Mouse (Mus musculus): ENCODE measurements around the gene Ghr. TPM values are rescaled to one million over a fixed set of nuclear protein-coding genes. Genes with fewer than 3 reads are reported as not detected.

Ghr gene
- polyA plus RNA-seq, 1 experiment from 2014 or later, result 9.1 TPM

DNA sequence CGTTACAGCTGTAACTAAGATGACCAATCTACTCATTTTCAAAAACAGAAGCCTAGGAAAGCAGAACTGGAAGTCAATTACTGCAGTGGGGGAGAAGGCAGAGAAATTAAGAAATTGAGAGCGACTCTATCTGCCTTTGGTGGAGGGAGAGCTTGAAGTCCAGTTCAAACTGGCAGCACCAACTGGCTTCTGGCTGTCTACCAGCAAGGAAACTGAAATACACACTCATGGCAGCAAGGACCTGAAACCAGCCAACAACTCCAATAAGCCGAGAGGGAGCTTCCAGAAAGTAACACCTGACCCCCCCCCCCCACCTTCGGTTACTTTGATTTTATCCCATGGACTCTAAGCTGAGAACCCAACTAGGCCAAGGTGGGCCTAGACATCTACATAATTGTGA, 114.1 kb downstream of the Ghr start:
- no peaks in the 10 kb centered on the region for H3K9me3 ChIP-seq
- no peaks in the 10 kb centered on the region for H3K27me3 ChIP-seq
- no peaks in the 10 kb centered on the region for H3K4me1 ChIP-seq (replicated peaks)
- no peak overlapping the region for H3K27ac ChIP-seq (replicated peaks)
- H3K9ac ChIP-seq, result no peak overlapping the region
- no peak overlapping the region for H3K4me3 ChIP-seq
- ATAC-seq (ENCODE audit: low FRiP score, low read depth), result no peak
- no peaks in the 10 kb centered on the region for H3K36me3 ChIP-seq
- 88% methylated on average over 4 of the region's 4 CpGs for WGBS
- no peak overlapping the region for H3K4me2 ChIP-seq

DNA sequence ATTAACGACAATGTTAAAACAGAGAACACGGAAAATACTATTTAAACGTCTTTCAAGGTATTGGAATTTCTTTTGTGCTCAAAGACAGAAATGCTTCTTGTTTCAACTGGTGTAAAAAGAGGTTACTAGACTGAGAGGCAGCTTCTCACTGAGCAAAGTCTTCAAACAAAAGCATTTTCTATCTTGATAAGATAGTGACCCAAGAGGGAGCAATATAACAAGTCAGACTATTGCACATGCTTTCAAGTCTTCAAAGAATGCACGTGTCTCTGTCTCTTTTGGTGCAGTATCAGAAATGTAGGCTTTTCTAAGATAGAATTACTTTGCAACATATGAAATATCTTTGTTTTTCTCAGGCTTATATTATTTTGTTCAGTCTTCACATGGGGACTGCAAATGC, 116.7 kb downstream of the Ghr start:
- H3K36me3 ChIP-seq, result no peaks in the 10 kb centered on the region
- H3K4me1 ChIP-seq (replicated peaks), result no peaks in the 10 kb centered on the region
- H3K4me2 ChIP-seq, result no peak overlapping the region
- ATAC-seq (ENCODE audit: low FRiP score, low read depth), result no peak
- H3K4me3 ChIP-seq, result no peak overlapping the region
- no peak overlapping the region for H3K27ac ChIP-seq (replicated peaks)
- H3K27me3 ChIP-seq, result no peaks in the 10 kb centered on the region
- WGBS, result 83% methylated on average over 4 of the region's 4 CpGs
- H3K9ac ChIP-seq, result no peak overlapping the region
- H3K9me3 ChIP-seq, result no peaks in the 10 kb centered on the region

DNA sequence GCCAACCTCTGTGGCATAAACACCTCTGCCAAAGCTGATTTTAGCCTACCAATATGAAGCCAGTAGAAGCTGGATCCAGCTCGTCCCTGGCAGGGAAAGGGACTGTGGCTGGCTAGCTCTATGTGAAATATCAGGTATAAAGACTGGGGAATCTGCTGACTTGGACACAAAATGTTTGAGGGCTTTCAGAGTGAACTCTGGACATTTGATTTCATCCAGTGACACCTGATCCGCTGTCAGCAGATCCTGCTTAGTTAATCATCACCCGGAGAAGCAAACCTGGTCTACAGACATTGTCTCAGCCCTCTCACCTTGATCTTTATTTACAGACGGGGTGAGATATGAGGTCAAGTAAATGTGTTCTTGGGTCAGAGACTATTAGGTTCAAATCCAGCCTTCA, 118.5 kb downstream of the Ghr start:
- Histone ChIP-seq H3K27me3 (no peaks in the 10 kb centered on the region), H3K36me3 (no peaks in the 10 kb centered on the region), H3K4me3 (no peak overlapping the region), H3K9ac (no peak overlapping the region), H3K4me2 (no peak overlapping the region), H3K27ac (replicated peaks) (no peak overlapping the region), H3K9me3 (no peaks in the 10 kb centered on the region), H3K4me1 (replicated peaks) (no peaks in the 10 kb centered on the region)
- 85% methylated on average over 4 of the region's 4 CpGs for WGBS
- no peak for ATAC-seq (ENCODE audit: low FRiP score, low read depth)

DNA sequence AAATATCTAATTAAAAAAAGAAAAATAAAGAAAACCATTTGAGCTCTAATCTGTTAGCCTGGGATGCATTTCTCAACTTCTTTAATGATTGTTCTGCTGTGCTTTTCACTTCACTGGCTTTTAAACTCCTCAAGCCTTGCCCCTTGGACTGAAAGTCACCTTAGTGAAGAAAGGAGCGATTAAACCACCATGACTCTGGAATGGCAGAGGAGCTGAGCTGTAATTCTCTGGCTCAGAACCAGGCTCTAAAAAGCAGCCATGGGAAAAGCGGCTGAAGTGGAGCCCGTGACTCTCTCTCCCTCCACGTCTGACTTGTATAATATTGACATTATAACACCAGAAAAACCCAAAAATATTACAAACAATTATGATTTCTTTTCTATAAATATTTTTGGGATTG, 126.7 kb downstream of the Ghr start:
- H3K4me3 ChIP-seq, result no peak overlapping the region
- H3K4me1 ChIP-seq (replicated peaks), result no peaks in the 10 kb centered on the region
- 77% methylated on average over 4 of the region's 4 CpGs for WGBS
- H3K9ac ChIP-seq, result no peak overlapping the region
- no peak for ATAC-seq (ENCODE audit: low FRiP score, low read depth)
- no peaks in the 10 kb centered on the region for H3K36me3 ChIP-seq
- no peak overlapping the region for H3K4me2 ChIP-seq
- H3K27ac ChIP-seq (replicated peaks), result no peak overlapping the region
- H3K9me3 ChIP-seq, result no peaks in the 10 kb centered on the region
- H3K27me3 ChIP-seq, result no peaks in the 10 kb centered on the region

DNA sequence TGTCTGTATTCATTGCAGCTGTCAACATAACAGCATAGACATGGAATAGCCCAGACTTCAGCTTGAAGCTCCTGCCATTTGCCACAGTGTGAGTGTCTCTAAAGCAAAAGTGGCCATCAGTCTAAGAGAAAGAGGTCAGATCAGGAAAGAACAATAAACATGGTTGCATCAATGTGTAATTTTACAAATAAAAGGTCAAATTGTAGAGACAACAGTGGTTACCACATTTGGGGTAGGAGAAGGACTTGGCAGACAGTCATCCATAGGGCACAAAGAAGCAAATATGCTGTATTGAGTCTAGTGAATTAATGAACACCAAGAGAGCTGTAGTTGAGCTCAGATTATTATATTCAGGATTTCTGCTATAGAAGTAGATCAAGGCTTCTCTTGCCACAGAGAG, 127.7 kb downstream of the Ghr start:
- Histone ChIP-seq H3K4me1 (replicated peaks) (no peaks in the 10 kb centered on the region), H3K9me3 (no peaks in the 10 kb centered on the region), H3K4me2 (no peak overlapping the region), H3K9ac (no peak overlapping the region), H3K4me3 (no peak overlapping the region), H3K27ac (replicated peaks) (no peak overlapping the region), H3K27me3 (no peaks in the 10 kb centered on the region), H3K36me3 (no peaks in the 10 kb centered on the region)
- ATAC-seq (ENCODE audit: low FRiP score, low read depth), result no peak

DNA sequence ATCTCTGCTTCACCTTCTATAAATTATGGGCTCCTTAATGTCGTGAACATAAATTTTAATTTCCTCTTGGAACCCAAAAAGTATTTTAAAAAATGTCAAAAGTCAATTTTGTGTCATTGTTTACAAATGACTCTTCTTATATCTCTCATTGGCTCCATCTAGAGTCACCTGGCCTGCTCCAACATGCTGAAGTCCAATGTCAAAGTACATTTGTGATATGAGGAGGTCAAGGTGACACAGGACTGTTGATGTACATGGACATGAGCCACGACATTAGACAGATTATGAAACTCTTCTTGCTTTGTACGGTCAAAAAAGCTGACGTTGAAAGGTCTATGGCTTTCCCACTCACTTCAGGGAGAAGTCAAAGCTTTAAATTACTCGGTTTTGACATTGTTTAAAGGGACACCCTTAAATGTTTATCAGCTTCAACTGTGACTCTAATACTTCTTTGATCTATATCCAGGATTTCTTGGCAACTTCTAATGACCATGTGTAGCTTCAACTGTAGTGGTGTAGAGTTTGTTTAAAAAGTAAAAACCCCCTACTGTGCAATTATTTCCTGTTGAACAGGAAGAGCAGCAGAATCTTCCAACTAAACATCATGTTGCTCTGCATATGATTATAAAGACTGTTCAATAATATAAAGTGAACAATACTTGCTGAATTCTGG, 131.1 kb downstream of the Ghr start:
- no peak for ATAC-seq (ENCODE audit: low FRiP score, low read depth)

DNA sequence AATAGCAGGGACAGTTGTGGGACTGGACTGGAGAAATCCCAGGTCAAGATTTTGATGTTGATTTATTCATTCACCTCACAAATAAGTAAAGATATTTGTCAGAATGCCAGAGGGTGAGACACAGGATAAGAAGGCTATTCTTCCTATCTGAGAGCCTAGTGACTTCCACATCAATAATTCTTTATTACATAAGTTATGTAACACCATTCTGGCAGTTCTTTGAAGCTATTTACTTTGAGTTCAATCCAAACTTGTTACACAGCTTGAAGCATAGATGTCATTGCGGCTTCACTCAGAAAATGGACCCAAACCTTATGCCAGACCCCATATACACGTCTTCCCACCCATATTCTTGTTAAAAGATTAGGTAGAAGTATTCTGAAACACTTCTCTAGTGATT, 133.7 kb downstream of the Ghr start:
- no peaks in the 10 kb centered on the region for H3K9me3 ChIP-seq
- no peaks in the 10 kb centered on the region for H3K4me1 ChIP-seq (replicated peaks)
- 82% methylated on average over 2 of the region's 2 CpGs for WGBS
- no peaks in the 10 kb centered on the region for H3K36me3 ChIP-seq
- no peak for ATAC-seq (ENCODE audit: low FRiP score, low read depth)
- H3K4me3 ChIP-seq, result no peak overlapping the region
- H3K4me2 ChIP-seq, result no peak overlapping the region
- H3K27me3 ChIP-seq, result no peaks in the 10 kb centered on the region
- no peak overlapping the region for H3K27ac ChIP-seq (replicated peaks)
- no peak overlapping the region for H3K9ac ChIP-seq

More for the DNA sequence above, 131.1 kb downstream of the Ghr start:
- Histone ChIP-seq H3K4me1 (replicated peaks) (no peaks in the 10 kb centered on the region), H3K9me3 (no peaks in the 10 kb centered on the region), H3K4me3 (no peak overlapping the region), H3K27me3 (no peaks in the 10 kb centered on the region), H3K9ac (no peak overlapping the region), H3K4me2 (no peak overlapping the region), H3K36me3 (no peaks in the 10 kb centered on the region), H3K27ac (replicated peaks) (no peak overlapping the region)
- 80% methylated on average over 5 of the region's 5 CpGs for WGBS

DNA sequence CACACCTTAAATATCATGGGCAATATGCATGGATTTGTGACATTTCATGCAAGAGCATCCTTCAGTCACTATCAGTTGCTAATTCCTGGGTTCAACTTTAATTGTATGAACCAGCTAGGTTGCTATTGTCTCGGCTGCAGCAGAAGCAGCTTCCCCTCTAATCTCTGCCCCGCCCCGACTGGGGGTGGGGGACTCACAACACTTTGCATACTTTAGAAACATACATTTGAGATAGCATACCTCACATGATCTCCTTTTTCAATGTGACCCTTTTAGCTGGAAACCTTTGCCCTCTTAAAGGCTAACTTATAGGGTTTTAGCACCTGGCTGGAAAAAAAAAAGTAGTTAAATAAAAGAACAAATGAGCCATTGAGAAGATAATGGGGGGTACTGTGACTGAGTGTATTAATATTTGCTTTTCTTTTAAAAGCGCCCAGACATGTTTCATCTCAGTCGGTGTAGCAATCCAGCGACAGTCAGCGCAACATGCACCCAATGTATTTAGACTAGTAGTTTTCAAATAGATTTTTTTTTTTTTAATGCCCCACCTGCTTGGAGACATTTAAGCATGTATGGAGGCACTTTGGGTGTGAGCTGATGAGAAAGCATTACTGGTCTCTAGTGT, 137.9 kb downstream of the Ghr start:
- H3K4me1 ChIP-seq (replicated peaks), result no peaks in the 10 kb centered on the region
- no peaks in the 10 kb centered on the region for H3K36me3 ChIP-seq
- H3K27ac ChIP-seq (replicated peaks), result no peak overlapping the region
- H3K9ac ChIP-seq, result no peak overlapping the region
- no peaks in the 10 kb centered on the region for H3K27me3 ChIP-seq
- H3K4me2 ChIP-seq, result no peak overlapping the region
- 84% methylated on average over 7 of the region's 7 CpGs for WGBS
- no peak overlapping the region for H3K4me3 ChIP-seq
- H3K9me3 ChIP-seq, result no peaks in the 10 kb centered on the region
- ATAC-seq (ENCODE audit: low FRiP score, low read depth), result no peak

DNA sequence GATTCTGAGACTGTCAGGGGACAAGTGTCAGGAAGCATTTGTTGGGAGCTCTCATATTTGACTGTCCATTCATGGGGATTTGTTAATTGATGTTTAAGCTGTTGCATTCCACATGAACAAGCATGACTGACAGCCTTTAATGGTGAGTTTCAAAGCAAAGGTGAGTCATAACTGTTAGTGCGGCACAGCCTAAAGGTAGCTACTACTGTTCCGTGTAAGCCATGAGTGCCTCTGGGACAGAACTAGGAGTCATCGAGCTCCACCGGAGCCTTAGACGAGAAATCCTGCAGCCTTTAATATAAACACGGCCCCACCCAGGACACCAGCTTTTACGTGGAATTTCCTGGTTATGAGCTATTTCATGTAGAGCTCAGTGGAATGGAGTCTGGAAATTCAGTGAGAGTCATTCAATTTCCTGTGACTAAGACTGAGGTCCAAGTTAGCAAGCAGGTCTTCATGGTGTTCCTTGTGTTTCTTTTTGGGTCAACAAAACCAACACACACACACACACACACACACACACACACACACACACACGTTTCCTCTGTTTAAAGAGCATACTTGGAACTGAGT, 138.8 kb downstream of the Ghr start:
- Histone ChIP-seq H3K4me1 (replicated peaks) (no peaks in the 10 kb centered on the region), H3K4me3 (no peak overlapping the region), H3K4me2 (no peak overlapping the region), H3K27ac (replicated peaks) (no peak overlapping the region), H3K36me3 (no peaks in the 10 kb centered on the region), H3K9ac (no peak overlapping the region), H3K9me3 (no peaks in the 10 kb centered on the region), H3K27me3 (no peaks in the 10 kb centered on the region)
- 85% methylated on average over 8 of the region's 8 CpGs for WGBS
- ATAC-seq (ENCODE audit: low FRiP score, low read depth), result no peak

DNA sequence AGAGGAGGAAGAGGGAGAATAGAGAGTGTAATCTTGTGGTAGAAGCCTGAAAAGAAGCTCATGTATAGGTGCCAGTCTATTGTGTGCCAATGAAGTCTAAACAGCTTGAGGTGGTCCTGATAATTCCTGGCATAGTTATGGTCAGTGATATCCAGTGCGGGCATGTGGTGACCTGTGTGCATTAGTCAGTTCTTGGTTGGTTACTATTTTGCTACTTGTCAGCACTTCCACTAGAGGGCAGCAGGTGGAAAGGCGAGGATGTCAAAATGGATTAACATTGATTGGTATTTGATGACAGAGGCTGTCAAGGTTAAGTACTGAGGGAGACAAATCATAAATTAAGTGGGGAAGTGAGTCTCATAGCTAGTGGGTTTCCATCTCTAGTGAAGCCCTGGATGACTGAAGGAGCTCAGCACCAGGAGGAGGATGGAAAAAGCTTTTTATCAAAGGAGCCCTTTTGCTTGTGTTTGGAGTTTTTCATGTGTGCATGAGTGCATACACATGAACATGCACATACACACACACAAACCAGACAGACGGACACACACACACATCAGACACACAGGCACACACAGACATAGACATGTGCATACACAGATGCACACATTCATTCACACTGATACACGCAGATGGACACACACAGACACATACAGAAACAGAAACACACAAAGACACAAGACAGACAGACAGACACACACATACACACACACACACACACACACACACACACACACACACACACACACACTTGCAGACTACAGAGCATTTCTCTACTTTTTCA, 141.6 kb downstream of the Ghr start:
- no peak overlapping the region for H3K4me2 ChIP-seq
- 56% methylated on average over 4 of the region's 4 CpGs for WGBS
- no peak for ATAC-seq (ENCODE audit: low FRiP score, low read depth)
- H3K4me3 ChIP-seq, result no peak overlapping the region
- no peaks in the 10 kb centered on the region for H3K4me1 ChIP-seq (replicated peaks)
- no peaks in the 10 kb centered on the region for H3K9me3 ChIP-seq
- no peak overlapping the region for H3K27ac ChIP-seq (replicated peaks)
- H3K9ac ChIP-seq, result no peak overlapping the region
- no peaks in the 10 kb centered on the region for H3K36me3 ChIP-seq
- no peaks in the 10 kb centered on the region for H3K27me3 ChIP-seq

DNA sequence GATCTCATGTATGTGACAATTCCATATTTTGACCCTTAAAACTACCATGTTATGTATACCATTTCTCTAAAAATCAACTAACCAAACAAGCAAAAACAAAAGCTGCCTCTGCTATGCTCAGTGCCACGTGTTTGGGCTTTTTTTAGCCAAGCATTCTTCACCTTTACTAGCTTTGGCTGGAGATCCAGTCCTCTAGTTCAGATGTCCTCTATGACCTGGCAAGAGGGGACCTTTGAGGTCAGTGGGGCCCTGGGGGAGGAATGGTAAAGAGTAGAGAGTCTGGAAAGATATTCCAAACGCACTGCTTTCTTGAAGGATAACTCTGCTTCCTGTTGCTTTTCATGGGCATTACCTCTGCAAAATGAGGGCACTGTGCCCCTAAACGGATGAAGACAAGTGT, 145.9 kb downstream of the Ghr start:
- Histone ChIP-seq H3K4me2 (no peak overlapping the region), H3K27me3 (no peaks in the 10 kb centered on the region), H3K36me3 (no peaks in the 10 kb centered on the region), H3K9ac (no peak overlapping the region), H3K4me3 (no peak overlapping the region), H3K9me3 (no peaks in the 10 kb centered on the region), H3K27ac (replicated peaks) (no peak overlapping the region), H3K4me1 (replicated peaks) (no peaks in the 10 kb centered on the region)
- no peak for ATAC-seq (ENCODE audit: low FRiP score, low read depth)
- WGBS, result 76% methylated on average over 3 of the region's 3 CpGs

DNA sequence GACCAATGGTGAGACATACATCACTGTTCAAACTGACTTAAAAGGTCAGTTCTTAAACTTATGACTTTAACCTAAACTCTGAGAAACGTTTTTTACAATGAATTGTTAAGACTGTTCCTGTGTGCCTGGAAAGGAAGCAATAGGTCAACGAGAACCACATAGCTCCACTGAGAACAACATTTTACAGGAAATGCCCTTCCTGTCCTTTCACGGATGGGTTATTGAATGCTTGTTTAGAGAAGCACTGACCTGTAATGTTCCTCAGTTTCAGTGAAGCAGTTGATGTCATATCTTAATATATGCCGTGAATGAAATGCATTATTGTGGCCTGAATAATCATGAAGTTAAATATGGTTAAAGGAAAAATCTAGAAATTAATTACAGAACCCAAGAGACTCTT, 147.7 kb downstream of the Ghr start:
- no peak overlapping the region for H3K27ac ChIP-seq (replicated peaks)
- ATAC-seq (ENCODE audit: low FRiP score, low read depth), result no peak
- no peak overlapping the region for H3K4me2 ChIP-seq
- WGBS, result 65% methylated on average over 4 of the region's 4 CpGs
- H3K36me3 ChIP-seq, result no peaks in the 10 kb centered on the region
- H3K9me3 ChIP-seq, result no peaks in the 10 kb centered on the region
- no peak overlapping the region for H3K9ac ChIP-seq
- no peaks in the 10 kb centered on the region for H3K4me1 ChIP-seq (replicated peaks)
- no peaks in the 10 kb centered on the region for H3K27me3 ChIP-seq
- no peak overlapping the region for H3K4me3 ChIP-seq
